Mouse (Mus musculus): ENCODE results near the gene Grm6. TPM values are rescaled to one million over a fixed set of nuclear protein-coding genes. Genes with fewer than 3 reads are reported as not detected.

The Grm6 gene
- polyA plus RNA-seq (2012; rRNA removed) = 0.24 and 0.53 TPM in 2 replicates

GRCm38 (mm10) chr11:50850177-50850735, at the start of gene Grm6:
Gene Grm6 (plus strand): TSS chr11:50850685.
- peaks cover 27% of the 10 kb centered on the region for H3K27me3 ChIP-seq (ENCODE audit: control insufficient read depth, insufficient read depth, low read length)
- TF ChIP-seq CTCF (IDR thresholded peaks at IDR 0.05; ENCODE audit: extremely low read depth, insufficient read length, insufficient replicate concordance, low read depth, low read length) (no peak), POLR2A (IDR thresholded peaks at IDR 0.05; ENCODE audit: low read depth, low read length) (no peak)
- H3K4me3 ChIP-seq (ENCODE audit: low read depth, low read length) = peak within 1 kb of the TSS; percentile 17
- 2% methylated on average over 11 of the region's 11 CpGs for WGBS
- no peaks in the 10 kb centered on the region for H3K36me3 ChIP-seq (ENCODE audit: control insufficient read depth, insufficient read depth, low read length)
- no peak within 1 kb of the TSS for H3K27ac ChIP-seq (ENCODE audit: insufficient read depth, low read depth, low read length)
- no peaks in the 10 kb centered on the region; the same call in 1 of the 2 replicates for H3K4me1 ChIP-seq (ENCODE audit: control insufficient read depth, insufficient read depth, insufficient read length, low read length)

- TF ChIP-seq CTCF (IDR thresholded peaks at IDR 0.05; ENCODE audit: extremely low read depth, insufficient read length, insufficient replicate concordance, low read depth, low read length) (no peak), POLR2A (IDR thresholded peaks at IDR 0.05; ENCODE audit: low read depth, low read length) (no peak)
- Histone ChIP-seq H3K27me3 (ENCODE audit: control insufficient read depth, insufficient read depth, low read length) (no peaks in the 10 kb centered on the region), H3K4me1 (ENCODE audit: control insufficient read depth, insufficient read depth, insufficient read length, low read length) (no peaks in the 10 kb centered on the region), H3K36me3 (ENCODE audit: control insufficient read depth, insufficient read depth, low read length) (no peaks in the 10 kb centered on the region; the same call in 1 of the 2 replicates), H3K4me3 (ENCODE audit: low read depth, low read length) (no peak overlapping the region), H3K27ac (ENCODE audit: insufficient read depth, low read depth, low read length) (no peak overlapping the region)
- WGBS = 95% methylated on average over 4 of the region's 4 CpGs
These were observed 36.3 kb upstream of the Grm6 start for GRCm38 (mm10) chr11:50814233-50814632.

- 71% methylated on average over 2 of the region's 2 CpGs for WGBS
- TF ChIP-seq POLR2A (IDR thresholded peaks at IDR 0.05; ENCODE audit: low read depth, low read length) (no peak), CTCF (IDR thresholded peaks at IDR 0.05; ENCODE audit: extremely low read depth, insufficient read length, insufficient replicate concordance, low read depth, low read length) (no peak)
- Histone ChIP-seq H3K36me3 (ENCODE audit: control insufficient read depth, insufficient read depth, low read length) (no peaks in the 10 kb centered on the region), H3K4me1 (ENCODE audit: control insufficient read depth, insufficient read depth, insufficient read length, low read length) (peaks cover 3% of the 10 kb centered on the region; the same call in 1 of the 2 replicates), H3K27ac (ENCODE audit: insufficient read depth, low read depth, low read length) (no peak overlapping the region), H3K4me3 (ENCODE audit: low read depth, low read length) (no peak overlapping the region), H3K27me3 (ENCODE audit: control insufficient read depth, insufficient read depth, low read length) (no peaks in the 10 kb centered on the region)
These were observed 24.3 kb upstream of the Grm6 start for GRCm38 (mm10) chr11:50826214-50826613.

- Histone ChIP-seq H3K27ac (ENCODE audit: insufficient read depth, low read depth, low read length) (no peak within 1 kb of the TSS), H3K4me1 (ENCODE audit: control insufficient read depth, insufficient read depth, insufficient read length, low read length) (peaks cover 3% of the 10 kb centered on the region; the same call in 1 of the 2 replicates), H3K4me3 (ENCODE audit: low read depth, low read length) (peak within 1 kb of the TSS; percentile 76), H3K27me3 (ENCODE audit: control insufficient read depth, insufficient read depth, low read length) (no peaks in the 10 kb centered on the region), H3K36me3 (ENCODE audit: control insufficient read depth, insufficient read depth, low read length) (no peaks in the 10 kb centered on the region)
- TF ChIP-seq POLR2A (IDR thresholded peaks at IDR 0.05; ENCODE audit: low read depth, low read length) (no peak), CTCF (IDR thresholded peaks at IDR 0.05; ENCODE audit: extremely low read depth, insufficient read length, insufficient replicate concordance, low read depth, low read length) (no peak)
- 3% methylated on average over 45 of the region's 45 CpGs for WGBS
These were observed 23.2 kb upstream of the Grm6 start, which contains the start of gene Zfp354c for GRCm38 (mm10) chr11:50827010-50827953. Gene Zfp354c (minus strand): TSS chr11:50827724.

GRCm38 (mm10) chr11:50835727-50836126, 14.8 kb upstream of the Grm6 start:
- no peak for TF ChIP-seq POLR2A (IDR thresholded peaks at IDR 0.05; ENCODE audit: low read depth, low read length)
- no peak for TF ChIP-seq CTCF (IDR thresholded peaks at IDR 0.05; ENCODE audit: extremely low read depth, insufficient read length, insufficient replicate concordance, low read depth, low read length)
- Histone ChIP-seq H3K4me3 (ENCODE audit: low read depth, low read length) (no peak overlapping the region), H3K27ac (ENCODE audit: insufficient read depth, low read depth, low read length) (no peak overlapping the region), H3K27me3 (ENCODE audit: control insufficient read depth, insufficient read depth, low read length) (no peaks in the 10 kb centered on the region), H3K36me3 (ENCODE audit: control insufficient read depth, insufficient read depth, low read length) (no peaks in the 10 kb centered on the region), H3K4me1 (ENCODE audit: control insufficient read depth, insufficient read depth, insufficient read length, low read length) (no peaks in the 10 kb centered on the region)
- WGBS = 77% methylated on average over 4 of the region's 4 CpGs

GRCm38 (mm10) chr11:50841023-50841735, 9.3 kb upstream of the Grm6 start, which contains the start of gene Zfp879:
Gene Zfp879 (minus strand): TSS chr11:50841552.
- Histone ChIP-seq H3K4me1 (ENCODE audit: control insufficient read depth, insufficient read depth, insufficient read length, low read length) (no peaks in the 10 kb centered on the region; the same call in 1 of the 2 replicates), H3K4me3 (ENCODE audit: low read depth, low read length) (peak within 1 kb of the TSS; percentile 65), H3K27ac (ENCODE audit: insufficient read depth, low read depth, low read length) (peak within 1 kb of the TSS; percentile 17; the same call in 1 of the 2 replicates), H3K36me3 (ENCODE audit: control insufficient read depth, insufficient read depth, low read length) (no peaks in the 10 kb centered on the region), H3K27me3 (ENCODE audit: control insufficient read depth, insufficient read depth, low read length) (no peaks in the 10 kb centered on the region)
- WGBS = 9% methylated on average over 22 of the region's 22 CpGs
- TF ChIP-seq CTCF (IDR thresholded peaks at IDR 0.05; ENCODE audit: extremely low read depth, insufficient read length, insufficient replicate concordance, low read depth, low read length) (no peak), POLR2A (IDR thresholded peaks at IDR 0.05; ENCODE audit: low read depth, low read length) (no peak)

Measured in small intestine, adult 2 months (tissue).